Mouse (Mus musculus): ENCODE measurements at regions not wholly inside any gene's neighbourhood (a gene's known extent, or its start where the extent isn't known, plus 50 kb on each side); places are given as distances from the start of the nearest gene placed in this dataset.
A peak's percentile ranks its signal among the peaks of the same experiment; 100 is the strongest.

- no peak; the same call in 1 of the 2 replicates for TF ChIP-seq CTCF (IDR thresholded peaks at IDR 0.05)
- Histone ChIP-seq H3K27ac (no peak overlapping the region), H3K4me3 (no peak overlapping the region)
- peak; percentile 14 to 33 for DNase-seq (ENCODE audit: extremely low spot score in 1 of 2, low spot score in 2 of 2)
- intact Hi-C loops (cut with DNase I): loop anchor here (2.0 kb wide), 1 partner anchor 156 kb away; no protein-coding TSS in a partner anchor
Measured at GRCm38 (mm10) chr2:9464818-9465217, 416.2 kb upstream of the 4930412O13Rik start.

GRCm38 (mm10) chr2:9467573-9467972 lies 413.5 kb upstream of the 4930412O13Rik start:
- no peak overlapping the region for H3K27ac ChIP-seq
- TF ChIP-seq CTCF (IDR thresholded peaks at IDR 0.05): no peak
- no peak overlapping the region for H3K4me3 ChIP-seq
- no peak for DNase-seq (ENCODE audit: extremely low spot score in 1 of 2, low spot score in 2 of 2)
- intact Hi-C loops (cut with DNase I): no loop called here

DNA sequence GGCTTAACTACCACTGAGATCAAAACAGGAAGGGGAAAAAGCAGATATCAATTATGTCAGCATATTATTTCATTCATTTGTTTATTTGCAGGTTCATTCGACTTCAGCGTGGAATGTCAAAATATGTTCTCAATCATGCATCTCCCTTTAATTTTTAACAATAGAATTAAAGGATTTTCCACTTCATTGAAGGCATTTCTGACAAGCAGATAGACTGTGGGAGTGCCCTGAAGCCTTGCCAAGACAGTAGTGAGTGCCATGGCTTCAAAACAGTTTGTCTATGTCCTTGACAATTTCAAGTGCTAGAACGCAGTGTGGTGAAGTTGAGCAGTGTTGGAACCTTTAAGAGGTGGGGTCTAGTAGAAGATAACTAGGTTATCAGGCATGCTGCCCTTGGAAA lies 412.4 kb upstream of the 4930412O13Rik start:
- intact Hi-C loops (cut with DNase I): no loop called here
- TF ChIP-seq CTCF (IDR thresholded peaks at IDR 0.05): no peak
- H3K27ac ChIP-seq: no peak overlapping the region
- no peak for DNase-seq (ENCODE audit: extremely low spot score in 1 of 2, low spot score in 2 of 2)
- no peak overlapping the region for H3K4me3 ChIP-seq

GRCm38 (mm10) chr2:9481678-9482345 lies 399.2 kb upstream of the 4930412O13Rik start:
- Histone ChIP-seq H3K27ac (no peak overlapping the region), H3K4me3 (no peak overlapping the region)
- TF ChIP-seq CTCF (IDR thresholded peaks at IDR 0.05): no peak
- no peak for DNase-seq (ENCODE audit: extremely low spot score in 1 of 2, low spot score in 2 of 2)
- intact Hi-C loops (cut with DNase I): no loop called here

DNA sequence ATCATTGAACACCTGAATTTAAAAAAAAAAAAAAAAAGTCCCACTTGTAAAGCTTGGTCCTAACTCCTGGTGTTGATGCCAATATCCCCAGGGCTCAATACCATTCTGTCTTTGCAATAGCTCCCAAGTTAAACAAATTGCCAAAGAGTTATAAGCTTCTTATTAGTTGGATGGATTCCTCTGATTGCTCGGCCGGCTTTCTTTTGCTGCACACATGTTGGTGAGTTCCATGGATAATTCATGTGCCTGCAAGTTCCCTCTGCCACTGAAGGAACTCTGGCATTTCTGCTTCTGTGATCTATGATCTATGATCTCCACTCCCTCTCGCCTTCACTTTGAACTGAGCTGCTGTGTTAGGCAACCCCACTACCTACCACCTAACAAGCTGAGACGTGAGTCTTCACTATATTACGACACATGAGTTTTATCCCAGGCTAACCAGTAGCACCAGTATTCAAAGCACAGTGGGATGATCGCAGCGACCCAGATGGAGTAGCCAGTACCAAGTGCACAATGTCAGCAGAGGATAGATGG lies 393.6 kb upstream of the 4930412O13Rik start:
- no peak overlapping the region for H3K4me3 ChIP-seq
- TF ChIP-seq CTCF (IDR thresholded peaks at IDR 0.05): no peak
- intact Hi-C loops (cut with DNase I): no loop called here
- no peak for DNase-seq (ENCODE audit: extremely low spot score in 1 of 2, low spot score in 2 of 2)
- no peak overlapping the region for H3K27ac ChIP-seq

GRCm38 (mm10) chr2:9493606-9494145 lies 387.4 kb upstream of the 4930412O13Rik start:
- no peak for TF ChIP-seq CTCF (IDR thresholded peaks at IDR 0.05)
- no peak overlapping the region for H3K27ac ChIP-seq

GRCm38 (mm10) chr2:9520045-9520444 lies 361.0 kb upstream of the 4930412O13Rik start:
- intact Hi-C loops (cut with DNase I): no loop called here
- Histone ChIP-seq H3K4me3 (no peak overlapping the region), H3K27ac (no peak overlapping the region)
- no peak for DNase-seq (ENCODE audit: extremely low spot score in 1 of 2, low spot score in 2 of 2)
- TF ChIP-seq CTCF (IDR thresholded peaks at IDR 0.05): no peak

More at GRCm38 (mm10) chr2:9493606-9494145, 387.4 kb upstream of the 4930412O13Rik start:
- DNase-seq (ENCODE audit: extremely low spot score in 1 of 2, low spot score in 2 of 2): no peak
- intact Hi-C loops (cut with DNase I): no loop called here
- H3K4me3 ChIP-seq: no peak overlapping the region

DNA sequence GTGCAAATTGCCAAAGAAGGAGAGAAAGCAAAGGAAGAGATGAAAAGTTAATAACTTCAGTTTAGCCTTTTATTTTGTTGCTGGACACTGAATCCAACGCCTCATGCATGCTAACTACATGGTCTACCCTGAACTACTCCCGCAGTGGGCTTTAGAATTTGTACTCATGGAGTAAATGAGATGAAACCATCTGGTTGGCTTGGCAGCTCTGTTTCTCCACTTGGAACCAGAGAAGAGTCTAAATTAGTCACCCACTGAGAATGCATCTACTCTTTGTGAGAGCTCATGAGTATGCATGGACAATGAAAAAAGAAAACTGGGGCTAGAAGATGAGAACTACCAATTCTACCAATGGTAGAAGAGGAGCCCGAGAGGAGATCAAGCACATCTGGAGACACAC lies 355.1 kb upstream of the 4930412O13Rik start:
- no peak for TF ChIP-seq CTCF (IDR thresholded peaks at IDR 0.05)
- intact Hi-C loops (cut with DNase I): no loop called here
- Histone ChIP-seq H3K27ac (no peak overlapping the region), H3K4me3 (no peak overlapping the region)
- DNase-seq (ENCODE audit: extremely low spot score in 1 of 2, low spot score in 2 of 2): no peak

- intact Hi-C loops (cut with DNase I): no loop called here
- Histone ChIP-seq H3K27ac (no peak overlapping the region), H3K4me3 (no peak overlapping the region)
- no peak for TF ChIP-seq CTCF (IDR thresholded peaks at IDR 0.05)
- DNase-seq (ENCODE audit: extremely low spot score in 1 of 2, low spot score in 2 of 2): no peak
Measured at GRCm38 (mm10) chr2:9535141-9535658, 345.9 kb upstream of the 4930412O13Rik start.

DNA sequence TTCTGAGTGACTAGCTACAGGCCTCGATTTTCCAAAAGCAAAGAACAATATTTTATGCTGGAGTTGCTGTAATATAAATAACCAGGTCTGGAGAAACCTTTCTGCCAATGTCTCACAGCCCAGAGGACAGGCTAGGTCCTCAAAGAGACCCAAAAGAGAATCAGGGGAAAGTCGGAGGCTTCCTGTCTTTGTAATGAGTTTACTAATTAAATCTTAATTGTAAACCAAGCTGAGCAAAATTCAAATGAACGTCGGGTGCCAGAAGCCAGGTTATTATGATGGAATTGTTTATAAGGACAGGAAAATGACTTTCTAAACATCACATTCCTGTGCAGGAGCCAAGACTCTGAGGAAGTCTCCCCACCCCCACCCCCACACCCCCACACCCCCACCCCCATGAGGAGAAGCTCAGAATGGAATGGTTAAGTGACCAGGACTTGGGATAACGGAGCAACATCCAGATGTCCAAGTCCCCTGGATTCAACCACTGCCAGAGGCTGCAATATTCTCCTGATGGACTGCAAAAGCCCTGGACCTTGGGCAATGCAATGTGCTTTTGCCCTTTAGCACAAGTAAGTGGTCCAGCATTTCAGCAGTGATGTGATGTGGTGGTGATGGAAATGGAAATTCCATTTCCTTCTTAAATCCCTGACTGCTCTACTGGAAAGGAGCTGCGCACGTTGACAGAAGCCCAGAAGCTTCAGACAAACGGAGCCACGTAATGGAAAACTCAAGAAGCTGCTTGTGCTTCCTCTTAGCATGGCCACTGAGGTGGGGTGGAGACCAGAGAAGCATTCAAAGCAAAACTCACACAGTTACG lies 333.1 kb upstream of the 4930412O13Rik start:
- DNase-seq (ENCODE audit: extremely low spot score in 1 of 2, low spot score in 2 of 2): no peak
- Histone ChIP-seq H3K4me3 (no peak overlapping the region), H3K27ac (no peak overlapping the region)
- intact Hi-C loops (cut with DNase I): no loop called here
- TF ChIP-seq CTCF (IDR thresholded peaks at IDR 0.05): no peak

GRCm38 (mm10) chr2:9553313-9553712 lies 327.7 kb upstream of the 4930412O13Rik start:
- intact Hi-C loops (cut with DNase I): no loop called here
- H3K27ac ChIP-seq: no peak overlapping the region
- no peak for TF ChIP-seq CTCF (IDR thresholded peaks at IDR 0.05)
- DNase-seq (ENCODE audit: extremely low spot score in 1 of 2, low spot score in 2 of 2): no peak
- no peak overlapping the region for H3K4me3 ChIP-seq

All from left cerebral cortex, adult 2 months (tissue).